Mouse (Mus musculus) hematopoietic stem cell, adult 5-6 weeks (primary cell): ENCODE data around the gene Pla2g2f. TPM values are rescaled to one million over a fixed set of nuclear protein-coding genes. Genes with fewer than 3 reads are reported as not detected.

Source experiments
- ATAC-seq, 2 experiments: fragments of 125-278 bp in 1 of 2; replicated peaks in 1 of 2; 2 replicates each; pipeline ENCODE4 v1.8.0; 2016 to 2017; ENCODE audit warnings: inconsistent platforms in 2 of 2, mild to moderate bottlenecking in 2 of 2, moderate number of reproducible peaks in 2 of 2, low read depth in 1 of 2, moderate TSS enrichment in 1 of 2; ENCODE audit not compliant: low FRiP score in 2 of 2, poor library complexity in 2 of 2, severe bottlenecking in 2 of 2, insufficient read depth in 1 of 2, low TSS enrichment in 1 of 2
- total RNA-seq: library from RNA; stranded (forward); fragments of 172-1452, 232-1000 nt; gene quantifications from 2 replicates; pipeline ENCODE4 v1.2.3, GENCODE M21; 2017

The Pla2g2f gene
- total RNA-seq, 1 experiment from 2014 or later, result not detected

DNA sequence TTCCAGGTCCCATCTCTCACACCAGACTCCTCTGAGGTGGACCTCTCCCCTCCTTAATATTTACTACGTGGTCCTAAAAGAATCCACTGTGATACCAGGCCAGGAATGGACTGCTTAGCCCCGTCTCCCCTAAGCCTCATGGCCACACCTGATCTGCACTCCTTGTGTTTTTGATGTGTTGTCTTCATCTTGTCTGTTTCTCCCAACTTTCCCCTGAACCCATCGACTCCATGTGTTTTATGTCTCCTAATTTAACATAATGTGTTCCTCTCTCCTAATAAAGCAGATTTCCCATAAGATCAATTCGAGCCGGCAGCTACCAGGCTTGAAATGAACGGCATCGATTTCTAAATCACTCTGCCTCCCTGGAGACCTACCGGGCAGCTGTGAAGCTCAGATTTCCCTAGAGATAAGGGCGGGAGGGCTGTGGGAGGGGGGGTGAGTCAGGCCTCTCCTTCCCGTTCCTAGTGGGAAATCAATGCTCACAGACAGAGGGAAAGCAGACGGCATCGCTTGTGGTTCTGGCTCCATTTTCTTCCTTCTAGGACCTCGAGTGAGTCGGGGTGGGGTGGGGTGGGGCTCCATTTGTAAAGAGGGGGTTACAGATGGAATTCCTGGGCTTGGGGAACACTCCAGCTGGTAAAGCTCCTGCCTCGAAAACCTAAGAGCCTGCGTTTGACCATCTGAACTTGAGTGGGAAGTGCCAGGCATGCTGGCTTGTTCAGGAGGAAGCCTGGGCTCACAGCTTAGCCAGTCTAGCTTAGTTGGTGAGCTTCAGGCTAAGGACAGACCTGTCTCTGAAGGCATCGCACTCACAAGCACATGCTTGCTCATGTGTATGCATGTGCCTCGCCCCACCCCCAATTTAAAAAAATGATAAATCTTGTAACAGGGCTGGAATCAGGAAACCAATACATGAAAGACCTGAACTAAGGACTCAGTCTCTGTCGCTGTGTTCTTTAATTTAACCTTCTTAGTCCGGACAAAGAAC is 20.3 kb upstream of the Pla2g2f start:
- ATAC-seq, result no peak

DNA sequence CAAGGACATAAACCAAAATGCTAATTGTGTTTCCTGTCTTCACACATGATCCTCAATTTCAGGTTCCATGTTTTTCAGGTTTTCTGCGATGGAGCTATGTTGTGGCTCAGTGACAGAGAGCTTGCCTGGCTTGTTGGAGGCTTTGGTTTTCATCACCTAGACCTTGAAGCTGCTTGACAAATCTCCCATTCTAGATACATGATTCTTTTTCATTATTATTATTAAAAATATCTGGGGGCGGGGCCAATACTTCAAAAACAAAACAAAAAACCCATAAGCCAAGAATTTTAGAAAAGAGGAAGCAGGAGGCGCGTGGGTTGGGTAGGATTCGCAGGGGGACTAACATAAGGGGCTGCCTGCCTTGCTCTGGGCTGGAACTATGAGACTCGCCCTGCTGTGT is 18.0 kb upstream of the Pla2g2f start, which contains the start of gene Pla2g2d:
Gene Pla2g2d, plus strand, starts transcription at position 301 of the 400 bp plus-strand sequence.
- no peak for ATAC-seq

DNA sequence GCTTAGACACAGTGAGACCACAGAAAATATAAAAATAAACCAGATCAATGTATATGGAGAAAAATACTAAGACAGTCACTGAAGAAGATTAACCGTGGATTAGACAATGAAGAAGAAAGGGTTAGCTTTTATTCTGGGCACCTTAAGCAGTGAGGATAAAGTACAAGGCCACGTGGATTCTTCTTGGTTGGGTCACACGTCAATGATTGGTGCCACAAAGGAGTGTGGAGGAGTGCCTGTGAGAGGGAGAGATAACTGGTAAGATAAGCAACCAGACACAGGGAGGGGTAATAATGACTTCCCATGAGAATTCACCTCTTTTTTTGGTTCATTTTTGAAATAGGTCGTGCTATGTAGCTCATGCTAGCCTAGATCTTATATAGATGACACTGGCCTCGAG is 15.0 kb upstream of the Pla2g2f start:
- ATAC-seq, result no peak

DNA sequence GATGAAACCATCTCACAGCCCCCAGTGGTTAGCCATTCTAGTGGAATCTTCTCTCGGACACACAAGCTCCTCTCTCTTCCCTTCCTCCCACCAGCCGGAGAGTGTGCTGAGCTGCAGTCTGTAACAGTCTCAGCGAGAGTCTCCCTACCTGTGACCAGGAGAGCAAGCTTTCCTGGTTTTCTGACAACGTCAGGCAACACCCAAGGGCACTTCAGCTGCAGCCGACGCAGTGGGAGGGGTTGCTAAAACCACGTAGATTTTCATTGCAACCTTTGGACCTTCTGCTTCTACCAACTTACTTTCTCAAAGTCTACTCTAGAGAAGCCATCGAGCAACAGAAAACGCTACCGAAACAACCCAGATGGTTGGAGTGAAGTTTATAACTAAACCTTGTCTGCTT is 14.5 kb upstream of the Pla2g2f start:
- ATAC-seq, result no peak

DNA sequence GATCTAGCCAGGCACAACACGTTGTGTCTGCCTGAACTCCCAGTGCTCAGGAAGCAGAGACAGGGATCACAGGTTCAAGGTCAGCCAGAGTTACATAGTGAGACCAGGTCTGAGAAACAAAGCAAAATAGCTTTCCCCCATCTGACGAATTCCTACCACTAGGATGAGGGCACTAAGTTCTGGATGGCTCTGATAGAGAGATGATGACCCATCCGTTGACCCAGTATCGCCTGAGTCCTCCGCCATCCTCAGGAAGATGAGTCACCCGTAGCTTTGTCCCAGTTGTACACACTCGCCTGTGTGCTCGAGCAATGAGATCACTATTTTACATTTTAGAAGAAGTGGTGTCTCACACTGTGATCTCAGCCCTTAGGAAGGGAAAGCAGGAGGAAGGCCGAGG is 4.8 kb upstream of the Pla2g2f start:
- ATAC-seq, result no peak

- no peak for ATAC-seq
These were observed 1.4 kb downstream of the Pla2g2f start for GRCm38 (mm10) chr4:138755983-138756382.

DNA sequence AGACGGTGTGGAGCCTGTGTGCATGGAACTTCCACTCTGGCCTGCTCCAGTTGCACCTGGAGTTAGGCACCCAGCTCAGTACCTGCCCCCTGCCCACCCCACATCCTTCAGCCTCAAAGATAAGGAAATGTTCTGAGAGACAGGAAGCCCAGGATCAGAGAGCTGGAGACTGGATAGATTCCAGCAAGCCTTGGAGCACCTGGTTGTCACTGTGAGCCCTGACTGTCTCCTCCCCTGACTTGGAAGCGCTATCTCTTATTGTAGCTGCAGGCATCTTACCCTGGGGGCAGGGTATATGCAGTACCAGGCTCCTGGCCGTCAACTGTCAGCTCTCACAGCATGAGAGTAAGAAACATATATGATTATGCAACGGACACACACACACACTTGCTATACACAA is 2.0 kb downstream of the Pla2g2f start:
- ATAC-seq, result no peak

DNA sequence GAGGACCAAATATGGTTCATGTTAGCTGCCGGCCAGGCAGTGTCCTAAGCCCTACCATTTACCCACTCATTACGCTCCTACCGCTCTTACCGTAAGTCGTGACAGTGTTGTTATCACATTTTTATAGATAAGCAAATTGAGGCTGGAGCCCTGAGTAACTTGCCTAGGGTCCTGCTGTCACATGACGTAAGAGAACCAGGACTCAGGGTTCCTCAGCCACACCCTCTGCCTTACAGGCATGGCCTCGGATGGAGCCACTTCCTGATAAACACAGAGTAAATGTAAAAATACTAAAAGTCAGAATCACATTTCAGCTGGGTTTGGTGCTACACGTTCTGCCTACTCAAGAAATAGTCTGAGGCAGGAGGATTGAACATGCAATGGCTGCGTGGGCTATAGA is 3.0 kb downstream of the Pla2g2f start:
- no peak for ATAC-seq

GRCm38 (mm10) chr4:138753608-138754007 is 3.8 kb downstream of the Pla2g2f start:
- ATAC-seq, result no peak

DNA sequence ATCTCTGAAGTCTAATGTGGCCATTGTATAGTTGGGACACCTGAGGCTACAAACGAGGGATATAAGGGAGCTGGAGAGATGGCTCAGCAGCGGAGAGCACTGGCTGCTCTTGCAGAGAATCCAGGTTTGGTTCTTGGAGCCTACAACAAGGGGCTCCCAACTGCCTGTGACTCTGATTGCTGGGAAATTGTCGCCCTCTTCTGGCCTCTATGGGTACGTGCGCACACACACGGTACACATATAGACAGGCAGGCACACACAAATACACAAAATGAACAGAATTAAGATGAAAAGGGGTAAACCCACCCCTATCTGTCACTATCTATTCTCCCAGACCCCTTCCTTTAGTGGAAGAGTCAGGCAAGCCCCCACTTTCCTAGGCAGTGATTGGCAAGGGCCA is 4.8 kb downstream of the Pla2g2f start:
- no peak for ATAC-seq

GRCm38 (mm10) chr4:138748369-138749072 is 8.9 kb downstream of the Pla2g2f start:
- ATAC-seq, result 0 out of 4 replicates have a peak, but pooled peaks have one; percentile 37 to 43

- ATAC-seq, result no peak
These were observed 9.6 kb downstream of the Pla2g2f start for GRCm38 (mm10) chr4:138747851-138748250.

GRCm38 (mm10) chr4:138746866-138747265 is 10.6 kb downstream of the Pla2g2f start:
- ATAC-seq, result no peak

GRCm38 (mm10) chr4:138745884-138746283 is 11.5 kb downstream of the Pla2g2f start:
- ATAC-seq, result no peak

DNA sequence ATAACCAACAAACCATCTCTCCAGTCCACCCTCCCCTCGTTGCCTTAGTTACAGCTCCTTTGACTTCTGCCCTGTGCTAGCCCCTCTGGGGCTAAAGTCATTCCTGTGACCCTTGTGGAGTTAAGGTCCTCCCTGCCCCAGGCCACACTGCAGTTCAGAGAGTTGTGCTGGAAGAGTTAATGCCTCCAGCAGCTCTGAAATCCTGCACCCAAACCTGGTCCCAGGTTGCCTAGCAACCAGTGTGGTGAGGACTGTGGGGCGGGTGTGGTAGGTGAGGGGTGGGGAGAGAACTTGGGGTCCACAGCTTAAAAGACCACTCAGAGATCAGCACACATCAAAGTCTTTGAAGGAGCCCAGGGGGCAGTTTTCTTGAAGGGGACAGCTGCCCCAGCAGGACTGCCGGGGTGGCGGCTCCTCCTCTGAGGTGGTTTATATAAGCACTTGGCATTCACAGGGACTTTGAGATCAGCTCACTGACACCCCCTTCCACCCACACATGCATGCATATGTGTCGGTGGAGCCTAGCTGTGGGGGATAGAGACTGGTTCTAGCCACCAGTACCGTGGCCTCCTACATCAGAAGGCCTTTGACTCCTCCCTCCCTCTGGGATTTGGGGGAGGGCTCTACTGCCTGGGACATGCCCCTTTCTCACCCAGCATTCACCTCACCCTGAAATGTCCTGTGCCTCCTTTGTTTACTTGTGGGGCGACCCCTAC is 18.1 kb downstream of the Pla2g2f start:
- ATAC-seq, result no peak

- ATAC-seq, result no peak
These were observed 20.4 kb downstream of the Pla2g2f start, which contains the start of gene Ubxn10 for GRCm38 (mm10) chr4:138737031-138737430. Gene Ubxn10, minus strand, starts transcription at chr4:138737167.

- ATAC-seq, result no peak
These were observed 22.6 kb downstream of the Pla2g2f start for GRCm38 (mm10) chr4:138734863-138735262.

DNA sequence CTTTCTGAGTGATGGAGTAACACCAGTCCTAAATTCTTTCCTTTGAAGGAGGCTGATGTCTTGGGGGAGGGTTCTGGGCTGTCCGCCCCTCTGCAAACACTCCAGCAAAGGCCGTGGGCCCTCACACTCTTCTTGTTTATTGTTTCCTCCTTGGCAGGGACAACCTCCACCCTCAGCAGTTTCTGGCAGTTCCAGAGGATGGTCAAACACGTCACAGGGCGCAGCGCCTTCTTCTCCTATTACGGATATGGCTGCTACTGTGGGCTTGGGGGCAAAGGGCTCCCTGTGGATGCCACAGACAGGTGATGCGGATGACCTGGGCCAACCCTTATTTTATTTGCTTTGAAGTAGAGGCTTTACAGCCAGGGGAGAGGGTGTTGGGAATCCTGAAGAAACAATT is 23.3 kb downstream of the Pla2g2f start:
- no peak for ATAC-seq
